Mouse (Mus musculus) adrenal gland, postnatal 25 days (tissue): ENCODE data around the gene Lexm. TPM values are rescaled to one million over a fixed set of nuclear protein-coding genes. Genes with fewer than 3 reads are reported as not detected.

ENCODE experiments used
- total RNA-seq: library from RNA; stranded (reverse); gene quantifications from 2 replicates; pipeline ENCODE4 v1.2.3, GENCODE M21; 2021

Gene Lexm
- total RNA-seq, 1 experiment from 2014 or later = not detected

Other genes with a start within 250 kb of the Lexm start
- gene Pcsk9, start 152.9 kb downstream of the Lexm start, total RNA-seq = 0.21 TPM in 1 of 2 replicates, not detected in the other
- gene Bsnd, start 125.0 kb downstream of the Lexm start, total RNA-seq = not detected in 2 replicates
- 428 and 448 TPM in 2 replicates for gene Dhcr24, start 56.2 kb downstream of the Lexm start, total RNA-seq
- gene Ttc22, start 5.2 kb upstream of the Lexm start, total RNA-seq = not detected in 2 replicates
- gene Pars2, start 33.8 kb upstream of the Lexm start, total RNA-seq = 5.6 and 7.5 TPM in 2 replicates
- gene Ttc4, start 61.7 kb upstream of the Lexm start, total RNA-seq = 32.6 and 35.1 TPM in 2 replicates
- 2.3 and 2.6 TPM in 2 replicates for gene Mroh7, start 113.7 kb upstream of the Lexm start, total RNA-seq
- 0.15 TPM in 1 of 2 replicates, not detected in the other for gene Fam151a, start 116.6 kb upstream of the Lexm start, total RNA-seq
- gene Acot11, start 187.8 kb upstream of the Lexm start, total RNA-seq = 32.5 and 50.9 TPM in 2 replicates